ENCODE assay signal across 9 mouse cellular contexts in the genomic region with DNA sequence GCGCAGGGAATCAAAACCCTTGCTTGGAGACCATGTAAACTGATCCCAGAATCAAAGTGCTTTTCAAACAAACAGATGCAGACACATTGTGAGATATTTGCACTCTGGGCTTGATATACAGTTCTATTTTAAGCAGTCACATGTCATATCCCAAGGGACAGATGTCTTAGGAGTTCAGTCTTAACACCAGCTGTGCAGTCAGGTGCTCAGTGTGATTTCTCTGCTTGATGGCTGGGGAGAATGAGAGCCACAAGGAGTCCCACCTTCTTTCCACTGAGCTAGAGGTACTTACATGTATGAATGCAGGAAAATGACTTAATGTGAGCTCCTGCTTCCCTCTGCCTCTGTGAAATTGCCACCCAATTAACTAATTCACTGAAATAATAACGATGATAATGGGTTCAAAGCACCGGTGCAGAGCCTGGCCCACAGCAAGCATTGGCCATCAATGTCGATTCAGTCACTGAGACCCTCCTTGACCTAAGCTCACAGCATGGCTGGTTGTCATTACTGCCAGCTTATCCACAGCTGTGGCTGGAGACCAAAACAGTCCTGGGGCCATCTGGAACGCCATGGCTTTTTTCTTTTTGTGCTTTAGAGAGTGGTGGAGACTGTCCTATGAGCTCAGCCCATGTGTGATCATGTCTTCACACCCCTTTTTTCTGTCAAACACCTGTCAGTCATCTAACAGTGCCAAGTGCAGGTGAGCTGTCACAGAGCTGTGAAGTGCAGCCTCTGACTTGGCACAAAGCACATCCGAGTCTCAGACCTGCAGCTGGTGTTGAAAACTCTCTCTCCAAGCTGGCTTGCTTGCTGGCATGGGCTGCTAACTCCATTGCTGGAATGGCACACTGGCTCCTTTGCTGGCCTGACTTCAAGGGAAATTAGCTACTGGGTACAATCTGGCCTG.
A peak's percentile ranks its signal among the peaks of the same experiment; 100 is the strongest.
DNase-seq lines count a peak whose midpoint lies in the region; ATAC-seq lines count a peak whose summit lies in the region.
"Had no signal": no experiment of that assay in that cellular context is flagged by ENCODE, and none has a peak within 500 bp of the region (broad histone marks: within the 10 kb centered on the region; RNA-seq: fewer than 3 reads in every experiment).

No protein-coding gene starts in this region.

- H3K4me3 ChIP-seq in heart, embryonic 11.5 days (ENCODE audit: low read depth, low read length) = no peak overlapping the region
- H3K4me3 ChIP-seq in forebrain, embryonic 12.5 days (replicated peaks) = no peak overlapping the region
- H3K4me3 ChIP-seq in hindbrain, embryonic 15.5 days = no peak overlapping the region
- no peak overlapping the region for H3K4me3 ChIP-seq in neural tube, embryonic 14.5 days (ENCODE audit: low read depth, low read length)
- H3K4me3 ChIP-seq: liver, embryonic 13.5 days had no signal

- H3K27me3 ChIP-seq in heart, embryonic 11.5 days (ENCODE audit: control insufficient read depth, insufficient read depth, low read length) = no peaks in the 10 kb centered on the region
- H3K27me3 ChIP-seq in forebrain, embryonic 12.5 days = no peaks in the 10 kb centered on the region
- H3K27me3 ChIP-seq in hindbrain, embryonic 15.5 days = no peaks in the 10 kb centered on the region
- H3K27me3 ChIP-seq in neural tube, embryonic 14.5 days (ENCODE audit: control insufficient read depth, insufficient read depth, low read length) = no peaks in the 10 kb centered on the region
- H3K27me3 ChIP-seq: liver, embryonic 13.5 days had no signal

- peak; percentile 53 to 80 for DNase-seq in heart, adult 18-20 months
- DNase-seq in gastrocnemius, postnatal 25 days = no peak
- no peak for DNase-seq in liver
- no peak for DNase-seq in lung, postnatal 4 days
- DNase-seq: liver, embryonic 13.5 days had no signal

- 65% methylated on average over 6 of the region's 6 CpGs for WGBS in heart, embryonic 11.5 days (ENCODE audit: insufficient replicate concordance)
- 52% methylated on average over 6 of the region's 6 CpGs for WGBS in forebrain, embryonic 12.5 days
- 53% methylated on average over 6 of the region's 6 CpGs for WGBS in hindbrain, embryonic 15.5 days
- 58% methylated on average over 6 of the region's 6 CpGs for WGBS in neural tube, embryonic 14.5 days

- H3K9me3 ChIP-seq in heart, embryonic 11.5 days (replicated peaks; ENCODE audit: control insufficient read depth, low read length) = no peaks in the 10 kb centered on the region
- no peaks in the 10 kb centered on the region for H3K9me3 ChIP-seq in forebrain, embryonic 12.5 days
- H3K9me3 ChIP-seq in hindbrain, embryonic 15.5 days = no peaks in the 10 kb centered on the region
- H3K9me3 ChIP-seq in neural tube, embryonic 14.5 days (ENCODE audit: control insufficient read depth, low read length) = no peaks in the 10 kb centered on the region
- H3K9me3 ChIP-seq: liver, embryonic 13.5 days had no signal

- no peak overlapping the region for H3K9ac ChIP-seq in heart, embryonic 11.5 days (ENCODE audit: low read depth, low read length)
- no peak overlapping the region for H3K9ac ChIP-seq in forebrain, embryonic 12.5 days
- H3K9ac ChIP-seq in hindbrain, embryonic 15.5 days = no peak overlapping the region
- no peak overlapping the region for H3K9ac ChIP-seq in neural tube, embryonic 14.5 days (replicated peaks; ENCODE audit: low read depth, low read length)
- H3K9ac ChIP-seq: liver, embryonic 13.5 days had no signal

- ATAC-seq in heart, embryonic 11.5 days (replicated peaks; ENCODE audit: insufficient number of reproducible peaks, low FRiP score, low TSS enrichment) = no peak
- ATAC-seq in forebrain, embryonic 12.5 days (ENCODE audit: low FRiP score) = peak; percentile 91
- peak; percentile 94 for ATAC-seq in hindbrain, embryonic 15.5 days (ENCODE audit: low FRiP score, low read depth)
- ATAC-seq in neural tube, embryonic 14.5 days (ENCODE audit: low read depth) = peak; percentile 41

- H3K36me3 ChIP-seq in heart, embryonic 11.5 days (ENCODE audit: control insufficient read depth, insufficient read depth, low read length) = no peaks in the 10 kb centered on the region
- no peaks in the 10 kb centered on the region for H3K36me3 ChIP-seq in forebrain, embryonic 12.5 days (replicated peaks)
- H3K36me3 ChIP-seq in hindbrain, embryonic 15.5 days = no peaks in the 10 kb centered on the region
- H3K36me3 ChIP-seq in neural tube, embryonic 14.5 days (ENCODE audit: control insufficient read depth, insufficient read depth, low read length) = no peaks in the 10 kb centered on the region
- H3K36me3 ChIP-seq: liver, embryonic 13.5 days had no signal

- no peak overlapping the region for H3K27ac ChIP-seq in heart, embryonic 11.5 days (ENCODE audit: low read depth, low read length)
- peak overlapping the region; percentile 56 for H3K27ac ChIP-seq in forebrain, embryonic 12.5 days
- peak overlapping the region; percentile 38; the same call in 1 of the 2 replicates for H3K27ac ChIP-seq in hindbrain, embryonic 15.5 days (replicated peaks)
- H3K27ac ChIP-seq in neural tube, embryonic 14.5 days (ENCODE audit: low read depth, low read length) = no peak overlapping the region
- H3K27ac ChIP-seq: liver, embryonic 13.5 days had no signal

- no peak overlapping the region for H3K4me2 ChIP-seq in heart, embryonic 11.5 days
- H3K4me2 ChIP-seq in forebrain, embryonic 12.5 days = no peak overlapping the region
- no peak overlapping the region for H3K4me2 ChIP-seq in hindbrain, embryonic 15.5 days
- H3K4me2 ChIP-seq in neural tube, embryonic 14.5 days (ENCODE audit: low read depth, low read length) = no peak overlapping the region
- H3K4me2 ChIP-seq: liver, embryonic 13.5 days had no signal

- H3K4me1 ChIP-seq in heart, embryonic 11.5 days (ENCODE audit: control insufficient read depth, insufficient read depth, low read length) = no peaks in the 10 kb centered on the region
- peaks cover 8% of the 10 kb centered on the region; the same call in 1 of the 2 replicates for H3K4me1 ChIP-seq in forebrain, embryonic 12.5 days
- peaks cover 10% of the 10 kb centered on the region for H3K4me1 ChIP-seq in hindbrain, embryonic 15.5 days (replicated peaks)
- no peaks in the 10 kb centered on the region for H3K4me1 ChIP-seq in neural tube, embryonic 14.5 days (ENCODE audit: control insufficient read depth, insufficient read depth, low read length)
- H3K4me1 ChIP-seq: liver, embryonic 13.5 days had no signal

Comparison
In these comparisons a context has a peak if more than half of its experiments do, and no peak if none do; other contexts are left out.
1. DNase-seq: peak in heart, adult 18-20 months (2 of 2); none in gastrocnemius, postnatal 25 days (single experiment), liver (single experiment) and lung, postnatal 4 days (0 of 2).
2. H3K27ac ChIP-seq: peak in forebrain, embryonic 12.5 days (single experiment) and hindbrain, embryonic 15.5 days (single experiment); none in heart, embryonic 11.5 days (single experiment) and neural tube, embryonic 14.5 days (single experiment).